Mouse (Mus musculus) lung, postnatal 0 days (tissue): ENCODE results near the gene Ncam1.

Source experiments
- CTCF ChIP-seq: IDR thresholded peaks from 2 replicates; pipeline ENCODE4 v1.5.1; 2016; ENCODE audit warnings: antibody characterized with exemption, mild to moderate bottlenecking
- EP300 ChIP-seq: IDR thresholded peaks from 2 replicates; pipeline ENCODE4 v1.6.1; 2016; ENCODE audit warnings: antibody characterized with exemption, mild to moderate bottlenecking, control low read depth

- TF ChIP-seq CTCF (no peak), EP300 (no peak)
Observed at GRCm38 (mm10) chr9:49533912-49534491, 264.7 kb downstream of the Ncam1 start.
